Mouse (Mus musculus) CD4-positive, CD25-positive, alpha-beta regulatory T cell, adult 4 months (primary cell): ENCODE data around the gene Dusp16. TPM values are rescaled to one million over a fixed set of nuclear protein-coding genes. Genes with fewer than 3 reads are reported as not detected.

ENCODE experiments used
- ATAC-seq: one replicate; pipeline ENCODE4 v1.8.0; 2017
- polyA plus RNA-seq, 2 experiments: library from polyadenylated mRNA; unstranded; fragments of 100-300 nt; shearing (Covaris generic); gene quantifications; one replicate each; pipeline ENCODE4 v1.2.1; 2017

Dusp16 gene
- polyA plus RNA-seq, result 1 to 10 TPM; 2.8 to 3.9 TPM

GRCm38 (mm10) chr6:134792141-134793045 lies at the start of gene Dusp16:
Dusp16 (minus strand) TSS chr6:134792625.
- peak; percentile 81 for ATAC-seq

DNA sequence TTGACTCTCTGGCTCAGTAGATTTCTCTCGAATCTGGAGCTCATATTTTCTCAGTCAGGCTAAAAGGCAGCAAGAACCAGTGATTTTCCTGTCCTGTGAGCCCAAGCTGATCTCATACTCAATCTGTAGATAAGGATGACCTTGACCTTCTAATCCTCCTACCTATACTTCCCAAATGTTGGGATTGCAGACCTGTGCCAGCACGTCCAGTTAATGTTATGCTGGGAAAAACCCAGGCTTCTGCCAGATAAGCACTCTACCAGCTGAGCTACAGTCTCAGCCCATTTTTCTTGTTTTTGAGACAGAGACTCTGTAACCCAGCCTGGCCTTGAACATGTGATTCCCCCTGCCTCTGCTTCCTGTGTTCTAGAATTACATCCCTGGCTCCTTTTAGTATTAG lies 47.9 kb upstream of the Dusp16 start:
- ATAC-seq, result no peak

DNA sequence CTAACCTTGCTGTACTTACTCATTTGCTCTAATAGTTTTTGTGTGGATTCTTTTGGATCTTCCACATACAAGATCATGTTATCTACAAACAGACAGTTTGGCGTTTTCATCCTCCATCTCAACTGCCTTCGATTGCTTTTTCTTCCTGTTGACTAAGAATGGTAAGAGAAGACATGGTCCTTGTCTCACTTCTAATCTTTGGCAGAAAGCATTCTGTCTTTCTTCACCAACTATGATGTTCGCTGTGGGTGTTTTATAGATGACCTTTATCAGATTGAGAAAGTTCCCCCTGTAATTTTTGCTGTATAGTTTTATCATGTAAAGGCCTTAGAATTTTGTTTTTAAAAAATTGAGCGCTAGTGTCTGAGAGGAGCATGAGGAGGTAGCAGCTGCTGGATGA lies 45.7 kb upstream of the Dusp16 start:
- peak; percentile 54 for ATAC-seq

GRCm38 (mm10) chr6:134834585-134835251 lies 42.3 kb upstream of the Dusp16 start:
- ATAC-seq, result no peak

- ATAC-seq, result no peak
Observed at GRCm38 (mm10) chr6:134830776-134831175, 38.4 kb upstream of the Dusp16 start.

DNA sequence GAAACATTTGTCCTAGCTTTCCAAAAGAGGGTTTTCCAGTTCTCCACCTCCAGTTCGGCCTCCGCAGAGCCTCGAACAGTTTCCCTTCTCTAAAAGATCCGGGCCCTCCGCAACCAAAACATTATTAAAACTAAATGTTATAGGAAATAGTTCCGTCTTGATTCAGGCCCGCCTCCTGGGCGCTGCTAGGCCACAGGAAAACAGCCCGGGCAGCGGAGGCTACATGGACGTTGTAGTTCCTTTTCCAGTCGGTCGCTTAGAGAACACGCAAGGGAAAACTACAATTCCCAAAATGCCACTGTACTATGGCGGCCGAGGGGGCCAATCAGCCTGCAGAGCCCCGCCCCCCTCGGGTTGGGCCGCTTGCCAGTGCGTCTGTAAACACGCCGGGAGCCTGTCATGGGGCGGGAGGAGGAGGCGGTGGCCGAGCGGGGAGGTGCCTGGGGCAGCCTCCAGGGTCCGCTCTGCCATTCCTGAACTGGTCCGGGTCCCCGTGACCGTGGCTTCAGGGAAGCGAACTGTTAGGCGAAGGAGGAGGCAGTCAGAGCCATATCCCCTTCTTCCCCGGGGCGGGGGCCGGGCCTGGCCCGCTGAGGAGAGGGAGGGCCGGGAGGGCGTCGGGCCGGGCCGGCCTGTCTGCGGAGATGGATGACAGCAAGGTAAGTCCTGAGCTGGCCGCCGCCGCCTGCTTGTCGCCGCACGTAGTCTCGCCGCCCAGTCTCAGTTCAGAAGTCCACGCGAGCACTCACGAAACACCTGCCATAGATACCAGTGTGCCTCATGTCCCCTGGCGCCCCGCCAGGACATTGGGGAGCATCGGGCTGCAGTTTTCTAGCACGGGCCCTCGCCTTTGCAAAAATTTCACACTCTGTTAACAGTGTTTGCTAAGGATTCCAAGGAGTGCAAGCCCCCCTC lies 37.6 kb upstream of the Dusp16 start, which contains the start of gene Crebl2:
Gene Crebl2, plus strand, starts transcription at position 369 of the 915 bp plus-strand sequence.
- peak; percentile 84 for ATAC-seq

DNA sequence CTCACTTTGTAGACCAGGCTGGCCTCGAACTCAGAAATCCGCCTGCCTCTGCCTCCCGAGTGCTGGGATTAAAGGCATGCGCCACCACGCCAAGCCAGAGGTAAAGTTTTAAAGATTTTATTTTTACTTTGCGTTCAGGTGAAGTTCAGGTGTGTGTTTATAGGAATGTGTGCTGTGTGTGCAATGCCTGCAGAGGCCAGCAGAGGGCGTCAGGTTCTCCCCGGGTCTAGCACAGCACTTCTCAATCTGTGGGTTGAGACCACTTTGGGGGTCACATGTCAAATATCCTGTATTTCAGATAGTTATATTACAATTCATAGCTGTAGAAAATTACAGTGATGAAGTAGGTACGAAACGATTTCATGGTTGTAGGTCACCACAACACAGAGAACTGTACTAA lies 30.4 kb upstream of the Dusp16 start:
- ATAC-seq, result peak; percentile 64

DNA sequence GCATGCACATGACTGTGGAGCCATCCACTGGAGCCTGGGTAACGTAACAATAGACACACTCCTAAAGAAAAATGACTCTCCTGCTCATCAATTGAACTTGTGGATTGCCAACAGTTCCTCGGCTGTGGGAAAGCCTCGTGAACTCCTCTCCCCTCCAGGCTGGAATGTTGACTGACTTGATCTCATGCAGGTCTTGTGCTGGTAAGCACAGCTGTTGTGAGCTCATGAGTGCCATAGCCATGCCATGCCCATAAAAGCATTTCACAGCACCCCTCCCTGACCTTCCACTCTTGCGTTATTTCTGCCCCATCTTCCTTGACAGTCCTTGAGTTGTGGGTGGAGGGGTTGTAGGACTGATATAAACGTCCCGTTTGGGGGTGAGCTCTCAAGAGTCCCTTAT lies 28.0 kb upstream of the Dusp16 start:
- ATAC-seq, result no peak

GRCm38 (mm10) chr6:134819741-134820140 lies 27.3 kb upstream of the Dusp16 start:
- no peak for ATAC-seq

DNA sequence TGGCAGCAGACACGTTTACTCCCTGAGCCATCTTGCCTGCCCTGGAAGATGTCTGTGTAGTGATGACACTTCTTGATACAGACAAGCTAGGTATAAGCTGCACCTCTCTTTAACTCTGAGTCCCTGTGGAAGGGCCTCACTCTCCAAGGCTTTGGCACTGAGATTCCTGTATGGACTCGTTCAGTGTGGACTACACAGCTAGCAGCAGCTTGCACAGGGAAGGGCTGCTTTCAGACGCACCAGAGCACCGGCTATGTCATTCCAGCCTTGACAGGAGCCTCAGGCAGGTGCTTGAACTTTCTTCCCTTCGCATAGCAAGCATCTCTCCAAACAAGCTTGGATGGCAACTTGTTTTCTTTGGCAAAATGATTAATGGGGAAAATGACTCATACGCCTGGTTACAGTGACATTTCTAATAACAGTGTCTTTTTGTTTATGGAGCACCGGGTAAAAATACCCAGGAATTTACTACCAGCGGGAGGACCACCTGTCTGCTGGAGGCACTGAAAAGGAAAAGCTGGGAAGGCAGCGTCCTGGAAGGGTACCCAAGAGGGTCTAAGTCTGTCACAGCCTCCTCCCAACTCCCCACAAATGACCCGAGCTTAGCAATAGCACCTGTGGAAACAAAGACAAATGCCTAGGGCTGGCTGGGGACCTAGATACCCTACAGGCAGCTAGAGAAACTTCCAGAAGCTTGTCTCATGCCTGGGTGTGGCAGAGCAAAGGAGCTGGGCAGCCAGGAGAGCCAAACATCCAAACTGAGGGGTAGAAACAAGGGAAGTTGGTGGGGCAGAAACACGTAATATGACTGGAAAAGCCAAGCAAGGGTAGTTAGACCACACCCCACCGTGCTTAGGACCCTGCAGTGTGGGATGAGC lies 24.9 kb upstream of the Dusp16 start:
- ATAC-seq, result no peak

DNA sequence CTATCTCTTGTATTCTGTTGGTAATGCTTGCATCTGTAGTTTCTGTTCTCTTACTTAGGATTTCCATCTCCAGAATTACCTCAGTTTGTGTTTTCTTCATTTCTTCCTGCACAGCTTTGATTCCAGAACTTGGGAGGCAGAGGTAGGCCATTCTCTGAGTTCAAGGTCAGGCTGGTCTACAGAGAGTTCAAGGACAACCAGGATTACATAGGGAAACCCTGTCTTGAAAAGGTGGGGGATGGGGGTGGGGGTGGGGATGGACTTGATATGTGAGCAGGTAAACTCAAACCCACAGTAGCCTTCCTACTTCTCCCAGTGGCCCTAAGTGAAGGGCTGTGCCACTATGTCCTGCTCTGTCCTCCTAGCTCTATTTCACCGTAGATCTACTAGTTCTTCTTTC lies 20.6 kb upstream of the Dusp16 start:
- ATAC-seq, result no peak

DNA sequence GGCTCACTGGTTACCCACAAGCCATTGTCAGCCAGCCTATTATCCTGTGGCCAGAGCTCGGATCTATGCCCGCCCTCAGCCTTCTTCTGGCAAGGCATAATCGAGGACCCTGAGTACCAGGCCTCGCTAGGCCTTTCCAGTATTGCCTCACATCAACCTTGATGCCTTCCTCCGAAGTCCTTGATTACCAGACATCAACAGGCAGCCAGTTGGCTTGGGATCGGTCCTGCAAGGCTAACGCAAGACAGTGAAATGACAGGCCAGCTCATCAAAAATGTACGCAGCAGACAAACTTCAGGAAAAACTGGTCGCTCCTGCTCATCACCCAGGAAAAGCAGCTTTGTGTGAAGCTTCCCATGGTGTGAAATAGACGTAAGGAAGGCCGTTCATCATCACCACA lies 15.4 kb upstream of the Dusp16 start:
- ATAC-seq, result no peak

DNA sequence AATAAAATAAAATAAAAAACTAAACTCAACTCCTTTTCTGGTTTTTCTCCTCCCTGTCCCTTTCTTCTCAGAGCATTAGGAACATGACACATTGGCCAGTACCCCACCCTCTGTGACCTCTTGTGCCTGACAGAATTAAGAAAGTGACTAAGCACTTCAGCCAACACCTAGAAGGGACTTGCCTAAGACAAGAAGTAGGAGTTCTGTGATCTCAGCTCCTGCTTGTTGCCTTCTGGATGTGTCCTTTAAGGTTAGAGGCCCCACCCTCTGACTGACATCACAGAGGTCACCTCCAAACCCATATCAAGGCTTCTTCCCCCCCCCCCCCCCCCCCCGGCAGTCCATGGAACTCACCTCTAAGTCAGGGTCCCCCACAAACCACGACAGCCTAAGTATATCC lies 14.7 kb upstream of the Dusp16 start:
- ATAC-seq, result no peak

DNA sequence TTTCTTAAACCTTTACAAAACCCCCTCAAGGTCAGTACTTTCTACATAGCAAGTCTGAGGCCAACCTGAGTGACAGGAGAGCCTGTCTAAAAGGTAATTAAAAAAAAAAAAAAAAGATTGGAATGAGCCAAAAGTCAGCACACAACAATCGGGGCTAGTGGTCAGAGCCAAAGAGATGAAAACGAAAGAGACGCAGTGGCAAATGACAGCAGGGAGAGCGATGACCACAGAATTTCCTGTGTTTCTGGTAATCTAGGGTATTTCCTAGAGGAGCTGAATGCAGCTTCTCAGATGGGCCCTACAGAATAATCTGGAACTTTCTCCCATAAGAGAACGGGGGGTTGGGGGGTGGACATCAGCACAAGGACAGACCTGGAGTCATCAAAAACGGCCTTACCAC lies 13.7 kb upstream of the Dusp16 start:
- ATAC-seq, result no peak

GRCm38 (mm10) chr6:134804736-134805277 lies 12.4 kb upstream of the Dusp16 start:
- no peak for ATAC-seq

DNA sequence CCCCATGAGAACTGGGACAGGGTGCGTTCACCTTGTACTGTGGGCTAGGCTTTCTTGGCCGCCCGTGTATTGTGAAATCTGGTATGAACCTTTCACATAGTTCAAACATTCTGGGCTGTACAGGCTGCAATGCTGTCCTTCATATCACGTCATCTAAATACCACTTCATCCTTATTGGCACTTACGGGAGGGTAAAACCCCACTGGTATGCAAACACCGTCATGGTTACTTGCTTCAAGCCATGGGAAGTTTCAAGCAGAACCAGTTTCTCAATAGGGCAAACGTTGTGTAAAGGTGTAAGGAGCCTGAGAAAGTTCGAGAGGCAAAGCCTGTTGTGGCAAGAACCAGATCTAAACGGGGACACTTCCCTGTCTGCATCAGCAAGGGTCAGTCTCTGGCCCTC lies 10.2 kb upstream of the Dusp16 start:
- no peak for ATAC-seq

GRCm38 (mm10) chr6:134801483-134801882 lies 9.1 kb upstream of the Dusp16 start:
- ATAC-seq, result no peak

- ATAC-seq, result no peak
Observed at GRCm38 (mm10) chr6:134796297-134796696, 3.9 kb upstream of the Dusp16 start.

DNA sequence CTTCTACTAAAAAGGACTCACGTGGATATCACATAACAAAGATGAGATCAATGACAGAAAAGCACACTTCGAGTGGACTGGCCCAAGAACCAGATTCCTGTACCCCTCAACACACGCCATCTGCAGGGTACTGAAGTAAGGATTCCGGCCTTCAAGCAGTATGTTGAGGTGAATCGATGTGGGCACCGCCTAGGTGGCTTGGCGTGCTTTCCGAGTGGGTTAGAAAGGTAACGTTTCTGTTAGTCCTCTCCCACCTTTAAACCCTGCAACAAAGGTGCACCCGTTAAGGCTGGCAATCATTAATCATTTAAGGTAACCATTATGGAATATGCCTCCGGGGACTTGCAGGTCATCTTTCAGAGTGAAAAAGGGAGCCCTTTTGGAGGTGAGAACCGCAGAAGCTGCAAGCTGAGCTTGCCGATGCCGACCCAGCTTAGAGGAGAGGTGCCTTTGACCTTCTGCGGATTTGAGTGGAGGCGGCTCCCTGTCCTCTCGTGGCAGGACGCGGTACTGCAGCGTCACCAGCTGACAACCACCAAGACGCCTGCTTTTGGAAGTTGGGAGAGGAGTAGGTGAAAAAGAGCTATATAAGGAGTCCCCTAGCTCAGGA lies 1.6 kb upstream of the Dusp16 start:
- peak; percentile 62 for ATAC-seq

GRCm38 (mm10) chr6:134793046-134793806 lies 801 bp upstream of the Dusp16 start:
- ATAC-seq, result no peak
